Mouse (Mus musculus) heart, postnatal 14 days (tissue): ENCODE data around the gene Slc25a12. TPM values are rescaled to one million over a fixed set of nuclear protein-coding genes. Genes with fewer than 3 reads are reported as not detected.
"Not testable (repeated sequence)": the region's sequence is repeated elsewhere in the genome, so short reads cannot be mapped to it uniquely, and the experiment has no call there.

ENCODE experiments used
- DNase-seq, 2 experiments: peaks; one replicate each; pipeline ENCODE4 v3.0.0; 2021 to 2022
- intact Hi-C: fragments of 180-260 bp; cut with DNase I; formaldehyde crosslinking; loops from one replicate; pipeline ENCODE4 v1.15.1; 2025
- long read RNA-seq, 2 experiments: library from polyadenylated mRNA; stranded (forward); transcript quantifications; one replicate each; pipeline ENCODE4 v2.0.0; 2021
- total RNA-seq, 2 experiments: library from RNA; stranded (reverse); gene quantifications; 2 replicates each; pipeline ENCODE4 v1.2.3; 2021

Gene Slc25a12
- total RNA-seq, result 100 to 1,000 TPM; 242 to 245 TPM
- long read RNA-seq, experiment 1, full-length matches to known transcripts, result 174 of 229 reads
- long read RNA-seq, experiment 1, partial matches to known transcripts, result 51 of 229 reads
- long read RNA-seq, experiment 1, other reads (novel, unspliced or antisense), result 4 of 229 reads
- long read RNA-seq, experiment 2, full-length matches to known transcripts, result 173 of 207 reads
- long read RNA-seq, experiment 2, partial matches to known transcripts, result 31 of 207 reads
- long read RNA-seq, experiment 2, other reads (novel, unspliced or antisense), result 3 of 207 reads

GRCm38 (mm10) chr2:71367125-71367880 lies at the start of gene Slc25a12:
TSS of gene Slc25a12 (minus strand) at chr2:71367749.
- DNase-seq, result peak; percentile 82
- intact Hi-C loops, result loop anchor here (5.0 kb wide), 1 partner anchor 180 kb away; the partner anchor contains the start of gene Dlx2

GRCm38 (mm10) chr2:71405613-71406012 lies 38.1 kb upstream of the Slc25a12 start:
- intact Hi-C loops, result no loop called here

GRCm38 (mm10) chr2:71389864-71390263 lies 22.3 kb upstream of the Slc25a12 start:
- intact Hi-C loops, result loop anchor here (5.0 to 10.0 kb wide), 2 partner anchors 157 to 235 kb away; partner anchors contain the start of gene Dlx2
- no peak for DNase-seq

More at GRCm38 (mm10) chr2:71405613-71406012, 38.1 kb upstream of the Slc25a12 start:
- no peak for DNase-seq

GRCm38 (mm10) chr2:71388951-71389763 lies 21.6 kb upstream of the Slc25a12 start, which contains the start of gene Hat1:
TSS of gene Hat1 (plus strand) at chr2:71388958.
- DNase-seq, result peak; percentile 95 to 97
- intact Hi-C loops, result loop anchor here (5.0 to 10.0 kb wide), 2 partner anchors 158 to 234 kb away; partner anchors contain the start of gene Dlx2

GRCm38 (mm10) chr2:71387766-71388165 lies 20.2 kb upstream of the Slc25a12 start:
- intact Hi-C loops, result loop anchor here (5.0 to 10.0 kb wide), 2 partner anchors 160 to 233 kb away; partner anchors contain the start of gene Dlx2
- DNase-seq, result no peak

- intact Hi-C loops, result loop anchor here (10.0 kb wide), 1 partner anchor 229 kb away; no protein-coding TSS in a partner anchor
- DNase-seq, result no peak
These were observed 16.3 kb upstream of the Slc25a12 start for GRCm38 (mm10) chr2:71383890-71384289.

- intact Hi-C loops, result loop anchor here (10.0 kb wide), 1 partner anchor 227 kb away; no protein-coding TSS in a partner anchor
- DNase-seq, result no peak
These were observed 14.4 kb upstream of the Slc25a12 start for GRCm38 (mm10) chr2:71381962-71382361.

- intact Hi-C loops, result no loop called here
- DNase-seq, result no peak
These were observed 9.9 kb upstream of the Slc25a12 start for GRCm38 (mm10) chr2:71377426-71377825.

- no peak for DNase-seq
- intact Hi-C loops, result no loop called here
These were observed 8.9 kb upstream of the Slc25a12 start for GRCm38 (mm10) chr2:71376433-71376906.

GRCm38 (mm10) chr2:71374275-71375155 lies 7.0 kb upstream of the Slc25a12 start:
- no peak for DNase-seq
- intact Hi-C loops, result no loop called here

- intact Hi-C loops, DNase-seq: not testable (repeated sequence)
These were observed 4.7 kb upstream of the Slc25a12 start for GRCm38 (mm10) chr2:71372261-71372660.

GRCm38 (mm10) chr2:71371790-71372189 lies 4.2 kb upstream of the Slc25a12 start:
- no peak for DNase-seq
- intact Hi-C loops, result no loop called here

- no peak for DNase-seq
- intact Hi-C loops, result loop anchor here (5.0 kb wide), 1 partner anchor 179 kb away; the partner anchor contains the start of gene Dlx2
These were observed 537 bp upstream of the Slc25a12 start for GRCm38 (mm10) chr2:71368086-71368485.

- intact Hi-C loops, result loop anchor here (5.0 kb wide), 1 partner anchor 181 kb away; the partner anchor contains the start of gene Dlx2
- no peak for DNase-seq
These were observed 878 bp downstream of the Slc25a12 start for GRCm38 (mm10) chr2:71366618-71367124.

GRCm38 (mm10) chr2:71360192-71360591 lies 7.4 kb downstream of the Slc25a12 start:
- intact Hi-C loops, result no loop called here
- DNase-seq, result no peak

GRCm38 (mm10) chr2:71358347-71358746 lies 9.2 kb downstream of the Slc25a12 start:
- DNase-seq, result no peak
- intact Hi-C loops, result no loop called here

GRCm38 (mm10) chr2:71354055-71354425 lies 13.5 kb downstream of the Slc25a12 start:
- peak in 1 of 2 experiments; percentile 14 for DNase-seq
- intact Hi-C loops, result no loop called here

GRCm38 (mm10) chr2:71353306-71354054 lies 14.1 kb downstream of the Slc25a12 start:
- intact Hi-C loops, result no loop called here
- peak in 1 of 2 experiments; percentile 23 for DNase-seq
